Mouse (Mus musculus): ENCODE measurements around the gene Ocrl. TPM values are rescaled to one million over a fixed set of nuclear protein-coding genes. Genes with fewer than 3 reads are reported as not detected.

Ocrl gene
- 7.6 and 8.4 TPM in 2 replicates for polyA plus RNA-seq (2015; fragmentation: Nextera tagmentation; extraction: Ambion mirVana)

DNA sequence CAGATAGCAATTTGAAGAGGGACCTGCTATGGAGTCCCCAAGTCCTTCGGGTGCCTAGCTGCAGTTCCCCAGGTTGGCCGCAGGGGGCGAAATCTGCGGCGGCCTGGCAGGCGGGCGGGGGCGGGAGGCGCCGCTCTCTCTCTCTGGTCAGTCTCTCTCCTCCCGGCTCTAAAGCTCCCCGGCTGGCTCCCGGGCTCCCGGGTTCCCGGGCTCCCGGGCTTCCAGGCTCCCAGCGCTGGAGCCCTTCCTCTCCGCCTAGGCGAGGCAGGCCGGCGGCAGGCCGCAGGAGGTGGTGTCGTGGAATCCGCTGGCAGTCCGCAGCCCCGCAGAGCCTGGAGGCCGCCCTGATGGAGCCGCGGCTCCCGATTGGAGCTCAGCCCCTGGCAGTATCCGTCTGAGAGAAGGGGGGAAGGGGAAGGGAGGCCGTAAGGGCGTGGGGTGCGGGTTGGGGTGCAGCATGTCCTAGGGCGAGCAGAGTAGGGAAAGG lies at the start of gene Ocrl:
Gene Ocrl (plus strand): TSS at position 82 of the 487 bp plus-strand sequence.
- H3K9me3 ChIP-seq (ENCODE audit: control insufficient read depth) = no peaks in the 10 kb centered on the region
- peak within 1 kb of the TSS; percentile 61 for H3K4me2 ChIP-seq (replicated peaks; ENCODE audit: low read depth)
- peak within 1 kb of the TSS; percentile 64 for H3K4me3 ChIP-seq (ENCODE audit: low read depth, low read length)
- peak within 1 kb of the TSS; percentile 71 for H3K9ac ChIP-seq (ENCODE audit: low read depth, low read length)
- peak; percentile 85 for ATAC-seq
- H3K27me3 ChIP-seq (replicated peaks; ENCODE audit: control insufficient read depth, insufficient read depth, low read length) = no peaks in the 10 kb centered on the region
- no peaks in the 10 kb centered on the region for H3K4me1 ChIP-seq (replicated peaks; ENCODE audit: control insufficient read depth, insufficient read depth, low read length)
- H3K36me3 ChIP-seq (ENCODE audit: control insufficient read depth, insufficient read depth) = no peaks in the 10 kb centered on the region
- H3K27ac ChIP-seq (ENCODE audit: low read depth, low read length) = peak within 1 kb of the TSS; percentile 75
- TF ChIP-seq CTCF (IDR thresholded peaks at IDR 0.05; ENCODE audit: low read depth) = peak; percentile 80
- WGBS = 15% methylated on average over 28 of the region's 35 CpGs

DNA sequence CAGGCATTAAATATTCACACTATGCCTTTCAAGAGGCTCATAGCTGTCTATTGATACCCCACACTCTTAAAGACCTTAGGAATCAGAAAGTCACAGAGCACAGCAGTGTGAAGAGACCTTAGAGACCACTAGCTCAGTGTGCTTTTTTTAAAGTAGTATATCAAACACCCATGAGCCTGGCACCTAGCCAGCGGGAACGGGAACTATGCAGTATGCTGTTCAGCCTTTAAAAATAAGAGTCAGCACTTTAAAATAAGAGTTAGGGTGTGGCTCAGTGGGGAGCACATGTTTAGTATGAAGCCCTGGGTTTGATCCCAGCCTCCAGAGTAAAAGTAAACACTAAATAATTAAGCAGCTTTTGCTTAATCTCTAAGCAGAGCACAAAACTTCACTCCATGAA lies 32.1 kb upstream of the Ocrl start:
- Histone ChIP-seq H3K9ac (ENCODE audit: low read depth, low read length) (no peak overlapping the region), H3K27ac (ENCODE audit: low read depth, low read length) (no peak overlapping the region), H3K27me3 (replicated peaks; ENCODE audit: control insufficient read depth, insufficient read depth, low read length) (no peaks in the 10 kb centered on the region), H3K4me2 (replicated peaks; ENCODE audit: low read depth) (no peak overlapping the region), H3K4me1 (replicated peaks; ENCODE audit: control insufficient read depth, insufficient read depth, low read length) (no peaks in the 10 kb centered on the region), H3K36me3 (ENCODE audit: control insufficient read depth, insufficient read depth) (no peaks in the 10 kb centered on the region), H3K9me3 (ENCODE audit: control insufficient read depth) (no peaks in the 10 kb centered on the region), H3K4me3 (ENCODE audit: low read depth, low read length) (no peak overlapping the region)
- 17% methylated on average over 2 of the region's 2 CpGs for WGBS
- no peak for TF ChIP-seq CTCF (IDR thresholded peaks at IDR 0.05; ENCODE audit: low read depth)
- ATAC-seq = no peak

DNA sequence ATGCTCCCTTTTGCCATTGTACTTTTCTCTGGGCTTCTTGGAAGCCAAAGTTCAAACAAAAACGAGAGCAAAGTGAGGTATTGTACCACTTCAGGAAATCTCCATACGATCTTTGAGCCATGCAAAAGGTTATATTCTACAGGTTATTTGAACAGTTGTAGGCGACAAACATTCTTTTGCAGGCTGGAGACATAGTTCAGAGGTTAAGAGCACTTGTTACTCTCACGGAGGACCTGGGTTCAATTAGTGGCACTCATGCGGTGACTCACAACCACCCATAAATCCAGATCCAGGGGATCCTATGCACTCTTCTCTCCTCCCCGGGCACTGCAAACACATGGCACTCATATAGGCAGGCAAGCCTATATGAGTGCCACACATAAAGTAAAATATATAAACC lies 29.4 kb upstream of the Ocrl start:
- ATAC-seq = no peak
- no peak overlapping the region for H3K4me3 ChIP-seq (ENCODE audit: low read depth, low read length)
- WGBS = 69% methylated on average over 6 of the region's 6 CpGs
- H3K27ac ChIP-seq (ENCODE audit: low read depth, low read length) = no peak overlapping the region
- no peaks in the 10 kb centered on the region for H3K4me1 ChIP-seq (replicated peaks; ENCODE audit: control insufficient read depth, insufficient read depth, low read length)
- H3K4me2 ChIP-seq (replicated peaks; ENCODE audit: low read depth) = no peak overlapping the region
- no peaks in the 10 kb centered on the region for H3K9me3 ChIP-seq (ENCODE audit: control insufficient read depth)
- H3K9ac ChIP-seq (ENCODE audit: low read depth, low read length) = no peak overlapping the region
- no peak for TF ChIP-seq CTCF (IDR thresholded peaks at IDR 0.05; ENCODE audit: low read depth)
- no peaks in the 10 kb centered on the region for H3K27me3 ChIP-seq (replicated peaks; ENCODE audit: control insufficient read depth, insufficient read depth, low read length)
- H3K36me3 ChIP-seq (ENCODE audit: control insufficient read depth, insufficient read depth) = no peaks in the 10 kb centered on the region

DNA sequence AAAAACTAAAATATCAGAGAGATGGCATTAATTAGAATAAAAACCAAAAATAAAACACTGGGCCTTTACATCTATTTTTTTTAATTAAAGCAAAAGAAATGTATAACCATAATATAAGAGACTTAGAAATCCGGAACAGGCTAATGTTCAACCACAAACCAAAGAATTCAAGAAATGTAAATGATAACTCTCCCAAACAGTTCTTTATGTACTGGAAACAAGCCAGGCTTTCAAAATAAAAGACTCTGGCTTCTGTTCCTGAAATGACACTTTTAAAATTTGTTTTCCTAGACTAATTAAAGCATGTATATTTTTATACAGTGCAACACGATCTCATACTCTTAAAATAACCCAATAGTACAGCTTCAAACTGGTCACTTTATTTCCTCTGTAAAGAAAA lies 24.8 kb upstream of the Ocrl start:
- ATAC-seq = no peak
- no peaks in the 10 kb centered on the region for H3K36me3 ChIP-seq (ENCODE audit: control insufficient read depth, insufficient read depth)
- H3K27me3 ChIP-seq (replicated peaks; ENCODE audit: control insufficient read depth, insufficient read depth, low read length) = no peaks in the 10 kb centered on the region
- H3K4me2 ChIP-seq (replicated peaks; ENCODE audit: low read depth) = no peak overlapping the region
- no peak overlapping the region for H3K9ac ChIP-seq (ENCODE audit: low read depth, low read length)
- no peaks in the 10 kb centered on the region for H3K4me1 ChIP-seq (replicated peaks; ENCODE audit: control insufficient read depth, insufficient read depth, low read length)
- H3K27ac ChIP-seq (ENCODE audit: low read depth, low read length) = no peak overlapping the region
- TF ChIP-seq CTCF (IDR thresholded peaks at IDR 0.05; ENCODE audit: low read depth) = no peak
- 65% methylated on average over 2 of the region's 2 CpGs for WGBS
- no peak overlapping the region for H3K4me3 ChIP-seq (ENCODE audit: low read depth, low read length)
- no peaks in the 10 kb centered on the region for H3K9me3 ChIP-seq (ENCODE audit: control insufficient read depth)

DNA sequence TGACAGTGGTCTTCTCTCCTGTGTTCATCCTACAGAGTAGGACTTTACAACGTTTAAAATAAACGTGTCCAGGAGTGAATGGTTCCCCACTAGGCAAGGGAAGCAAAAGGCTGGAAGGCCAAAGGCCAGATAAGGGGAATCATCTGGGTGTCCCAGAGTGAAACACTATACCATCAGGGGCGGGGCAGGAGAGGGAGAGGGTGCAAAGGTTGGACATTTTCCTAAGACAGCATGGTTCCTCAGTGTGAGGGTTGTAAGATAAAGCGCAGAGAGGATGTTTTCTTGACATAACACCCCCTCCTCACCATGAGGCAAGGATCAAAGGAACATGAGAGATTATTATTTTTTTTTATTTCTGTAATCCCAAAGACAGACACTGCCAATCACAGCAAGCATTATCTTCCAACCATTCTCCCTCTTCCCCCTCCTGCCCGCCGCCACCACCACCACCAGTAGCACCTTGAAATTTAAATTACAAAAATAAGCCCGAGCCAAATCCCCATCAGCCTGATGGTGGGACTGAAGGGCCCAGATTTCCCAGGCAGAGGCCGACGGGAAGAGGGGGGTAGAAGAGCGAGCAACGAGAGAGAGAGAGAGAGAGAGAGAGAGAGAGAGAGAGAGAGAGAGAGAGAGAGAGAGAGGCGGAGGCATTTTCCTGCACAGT lies 20.8 kb upstream of the Ocrl start:
- peak; percentile 61 for ATAC-seq
- Histone ChIP-seq H3K9ac (ENCODE audit: low read depth, low read length) (0 out of 2 replicates have a peak overlapping the region, but pooled peaks have one; percentile 37), H3K9me3 (ENCODE audit: control insufficient read depth) (no peaks in the 10 kb centered on the region), H3K27ac (ENCODE audit: low read depth, low read length) (no peak overlapping the region), H3K4me2 (replicated peaks; ENCODE audit: low read depth) (peak overlapping the region; percentile 75), H3K27me3 (replicated peaks; ENCODE audit: control insufficient read depth, insufficient read depth, low read length) (no peaks in the 10 kb centered on the region), H3K4me3 (ENCODE audit: low read depth, low read length) (peak overlapping the region; percentile 58), H3K4me1 (replicated peaks; ENCODE audit: control insufficient read depth, insufficient read depth, low read length) (no peaks in the 10 kb centered on the region), H3K36me3 (ENCODE audit: control insufficient read depth, insufficient read depth) (no peaks in the 10 kb centered on the region)
- 14% methylated on average over 9 of the region's 12 CpGs for WGBS
- no peak for TF ChIP-seq CTCF (IDR thresholded peaks at IDR 0.05; ENCODE audit: low read depth)

DNA sequence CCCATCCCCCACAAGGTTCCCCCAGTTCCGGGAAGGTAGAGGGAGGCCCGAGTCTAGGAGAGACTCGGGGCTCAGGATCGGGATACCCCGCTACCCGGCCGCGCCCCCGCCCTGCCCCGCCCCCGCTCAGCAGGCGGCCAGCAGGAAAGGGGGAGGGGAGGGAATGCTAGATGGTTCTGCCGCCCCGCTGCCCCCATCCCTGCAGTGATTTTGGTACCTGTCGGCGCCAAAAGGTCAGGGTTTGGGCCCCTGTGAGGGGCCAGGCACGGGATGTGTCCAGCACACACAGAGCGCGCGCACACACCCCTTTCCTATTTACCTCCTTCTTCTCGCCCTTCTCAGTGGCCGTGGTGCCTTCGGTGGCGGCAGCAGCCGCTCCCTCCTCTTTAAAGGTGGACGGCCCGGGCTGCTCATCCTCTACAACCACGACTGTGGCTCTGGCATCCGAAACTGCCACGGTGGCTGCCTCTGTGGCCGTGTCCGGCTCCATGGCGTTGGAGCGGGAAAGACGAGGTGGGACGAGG lies 20.2 kb upstream of the Ocrl start:
- no peaks in the 10 kb centered on the region for H3K9me3 ChIP-seq (ENCODE audit: control insufficient read depth)
- H3K9ac ChIP-seq (ENCODE audit: low read depth, low read length) = peak overlapping the region; percentile 37; the same call in 1 of the 2 replicates
- H3K4me3 ChIP-seq (ENCODE audit: low read depth, low read length) = peak overlapping the region; percentile 58
- H3K27ac ChIP-seq (ENCODE audit: low read depth, low read length) = peak overlapping the region; percentile 41; the same call in 1 of the 2 replicates
- no peak for TF ChIP-seq CTCF (IDR thresholded peaks at IDR 0.05; ENCODE audit: low read depth)
- no peaks in the 10 kb centered on the region for H3K27me3 ChIP-seq (replicated peaks; ENCODE audit: control insufficient read depth, insufficient read depth, low read length)
- H3K36me3 ChIP-seq (ENCODE audit: control insufficient read depth, insufficient read depth) = no peaks in the 10 kb centered on the region
- ATAC-seq = peak; percentile 28; the same call in 1 of the 2 replicates
- peak overlapping the region; percentile 75 for H3K4me2 ChIP-seq (replicated peaks; ENCODE audit: low read depth)
- H3K4me1 ChIP-seq (replicated peaks; ENCODE audit: control insufficient read depth, insufficient read depth, low read length) = no peaks in the 10 kb centered on the region
- 6% methylated on average over 32 of the region's 36 CpGs for WGBS
